Mouse (Mus musculus): ENCODE data around the gene Rpa3. TPM values are rescaled to one million over a fixed set of nuclear protein-coding genes. Genes with fewer than 3 reads are reported as not detected.

The Rpa3 gene
- polyA plus RNA-seq, 1 experiment = not detected

- no peak for TF ChIP-seq CTCF (IDR thresholded peaks at IDR 0.05; ENCODE audit: insufficient read depth, low read depth, low read length)
- Histone ChIP-seq H3K4me3 (ENCODE audit: insufficient read depth, low read depth, low read length) (no peak overlapping the region), H3K4me1 (ENCODE audit: control insufficient read depth, insufficient read depth, low read length) (0 out of 2 replicates have a peak, but pooled peaks cover 2% of the 10 kb centered on the region), H3K27ac (ENCODE audit: insufficient read depth, low read depth, low read length) (no peak overlapping the region)
- WGBS = 88% methylated on average over 3 of the region's 3 CpGs
Observed at GRCm38 (mm10) chr6:8227035-8227434, 31.9 kb downstream of the Rpa3 start.

GRCm38 (mm10) chr6:8210661-8211060, 48.3 kb downstream of the Rpa3 start:
- no peaks in the 10 kb centered on the region for H3K4me1 ChIP-seq (ENCODE audit: control insufficient read depth, insufficient read depth, low read length)
- WGBS = 92% methylated on average over 3 of the region's 3 CpGs
- no peak overlapping the region for H3K4me3 ChIP-seq (ENCODE audit: insufficient read depth, low read depth, low read length)
- no peak overlapping the region for H3K27ac ChIP-seq (ENCODE audit: insufficient read depth, low read depth, low read length)
- no peak for TF ChIP-seq CTCF (IDR thresholded peaks at IDR 0.05; ENCODE audit: insufficient read depth, low read depth, low read length)
- TF ChIP-seq POLR2A (IDR thresholded peaks at IDR 0.05; ENCODE audit: insufficient read depth, low read depth, low read length) = no peak

- TF ChIP-seq POLR2A (IDR thresholded peaks at IDR 0.05; ENCODE audit: insufficient read depth, low read depth, low read length) (no peak), CTCF (IDR thresholded peaks at IDR 0.05; ENCODE audit: insufficient read depth, low read depth, low read length) (no peak)
- WGBS = 5% methylated on average over 10 of the region's 10 CpGs
Observed at GRCm38 (mm10) chr6:8209866-8210186, 49.1 kb downstream of the Rpa3 start.

GRCm38 (mm10) chr6:8209047-8209865, 49.7 kb downstream of the Rpa3 start, which contains the start of gene Mios:
Gene Mios, plus strand, starts transcription at chr6:8209222.
- H3K4me3 ChIP-seq (ENCODE audit: insufficient read depth, low read depth, low read length) = peak within 1 kb of the TSS; percentile 85
- H3K4me1 ChIP-seq (ENCODE audit: control insufficient read depth, insufficient read depth, low read length) = no peaks in the 10 kb centered on the region
- 1% methylated on average over 90 of the region's 90 CpGs for WGBS
- 0 out of 2 replicates have a peak, but pooled peaks have one; percentile 12 for TF ChIP-seq CTCF (IDR thresholded peaks at IDR 0.05; ENCODE audit: insufficient read depth, low read depth, low read length)
- TF ChIP-seq POLR2A (IDR thresholded peaks at IDR 0.05; ENCODE audit: insufficient read depth, low read depth, low read length) = peak; percentile 76
- peak within 1 kb of the TSS; percentile 73 for H3K27ac ChIP-seq (ENCODE audit: insufficient read depth, low read depth, low read length)

More at GRCm38 (mm10) chr6:8209866-8210186, 49.1 kb downstream of the Rpa3 start:
- Histone ChIP-seq H3K27ac (ENCODE audit: insufficient read depth, low read depth, low read length) (peak overlapping the region; percentile 73; the same call in 1 of the 2 replicates), H3K4me3 (ENCODE audit: insufficient read depth, low read depth, low read length) (peak overlapping the region; percentile 85), H3K4me1 (ENCODE audit: control insufficient read depth, insufficient read depth, low read length) (no peaks in the 10 kb centered on the region)

Other genes with a start within 250 kb of the Rpa3 start
- not detected in 2 replicates for gene Col28a1, start 66.6 kb downstream of the Rpa3 start, polyA plus RNA-seq (2012; ENCODE audit: insufficient read depth, insufficient read length, low replicate concordance, missing spikeins)
- gene Mios, start 50.0 kb downstream of the Rpa3 start, polyA plus RNA-seq (2012; ENCODE audit: insufficient read depth, insufficient read length, low replicate concordance, missing spikeins) = not detected in 2 replicates
- gene Umad1, start 115 bp upstream of the Rpa3 start, polyA plus RNA-seq (2012; ENCODE audit: insufficient read depth, insufficient read length, low replicate concordance, missing spikeins) = not detected in 2 replicates
- 81.8 TPM in 1 of 2 replicates, not detected in the other for gene Gm45062, start 277 bp upstream of the Rpa3 start, polyA plus RNA-seq (2012; ENCODE audit: insufficient read depth, insufficient read length, low replicate concordance, missing spikeins)

Measured in olfactory bulb, adult 2 months (tissue).